Mouse (Mus musculus) ZHBTc4 (cell line): ENCODE data around the gene Egln2.
A peak's percentile ranks its signal among the peaks of the same experiment; 100 is the strongest.

ENCODE experiments used
- DNase-seq: peaks from one replicate; pipeline ENCODE4 v3.0.0-alpha.2; 2011; ENCODE audit warnings: low read depth, low spot score

Egln2 gene

GRCm38 (mm10) chr7:27132588-27132987 is 34.0 kb downstream of the Egln2 start:
- DNase-seq, result peak; percentile 89

DNA sequence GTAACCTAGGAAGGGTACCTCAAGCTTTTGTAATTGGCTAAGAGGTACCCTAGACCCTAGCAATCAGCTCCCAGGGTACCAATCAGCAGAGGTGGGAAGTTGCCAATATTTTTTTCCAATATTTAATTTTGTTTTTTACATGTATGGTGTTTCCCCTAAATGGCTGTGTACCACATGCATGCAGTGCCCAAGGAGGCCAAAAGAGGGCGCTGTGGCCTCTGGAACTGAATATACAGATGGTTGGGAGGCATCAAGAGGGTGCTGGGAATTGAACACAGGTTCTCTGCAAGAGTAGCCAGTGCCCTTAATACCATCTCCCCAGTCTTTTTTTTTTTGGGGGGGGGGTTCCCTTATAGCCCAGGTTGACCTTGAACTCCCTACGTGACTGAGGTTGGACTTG is 35.2 kb downstream of the Egln2 start:
- peak; percentile 35 for DNase-seq

DNA sequence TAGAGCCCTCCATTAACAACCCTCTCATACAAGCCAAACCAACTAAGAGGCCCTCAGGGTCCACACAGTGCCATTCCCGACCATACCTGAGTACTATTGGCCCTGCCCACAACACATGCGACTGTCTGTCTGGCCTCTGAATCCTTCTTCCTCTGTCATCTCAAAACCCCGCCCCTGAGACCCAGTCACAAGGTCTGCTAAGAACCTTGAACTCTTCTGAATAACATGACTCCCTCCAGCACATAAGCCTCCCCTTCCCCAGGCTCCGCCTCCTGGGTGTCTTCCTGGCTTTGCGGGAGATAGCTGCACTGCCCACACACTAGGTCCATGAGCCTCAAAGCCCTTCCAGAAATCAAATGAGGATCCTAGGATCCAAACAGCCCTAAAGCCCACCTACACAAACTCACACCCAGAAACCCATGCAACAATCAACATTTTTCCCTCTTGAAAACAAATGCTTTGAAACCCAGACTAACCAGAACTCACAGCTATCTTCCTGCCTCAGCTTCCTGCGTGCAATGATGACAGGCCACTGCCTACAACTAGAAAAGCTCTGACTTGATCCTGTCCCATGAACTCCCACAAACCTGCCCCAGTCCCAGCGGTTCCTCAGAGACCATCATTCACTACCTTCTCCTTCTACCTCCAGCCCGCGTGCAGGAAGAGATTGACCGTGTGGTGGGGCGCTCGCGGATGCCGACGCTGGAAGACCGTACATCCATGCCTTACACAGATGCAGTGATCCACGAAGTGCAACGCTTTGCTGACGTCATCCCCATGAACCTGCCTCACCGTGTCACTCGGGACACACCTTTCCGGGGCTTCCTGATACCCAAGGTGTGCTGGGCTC is 35.9 kb downstream of the Egln2 start:
- DNase-seq, result peak; percentile 81

- DNase-seq, result no peak
These were observed 36.8 kb downstream of the Egln2 start for GRCm38 (mm10) chr7:27129811-27130210.

DNA sequence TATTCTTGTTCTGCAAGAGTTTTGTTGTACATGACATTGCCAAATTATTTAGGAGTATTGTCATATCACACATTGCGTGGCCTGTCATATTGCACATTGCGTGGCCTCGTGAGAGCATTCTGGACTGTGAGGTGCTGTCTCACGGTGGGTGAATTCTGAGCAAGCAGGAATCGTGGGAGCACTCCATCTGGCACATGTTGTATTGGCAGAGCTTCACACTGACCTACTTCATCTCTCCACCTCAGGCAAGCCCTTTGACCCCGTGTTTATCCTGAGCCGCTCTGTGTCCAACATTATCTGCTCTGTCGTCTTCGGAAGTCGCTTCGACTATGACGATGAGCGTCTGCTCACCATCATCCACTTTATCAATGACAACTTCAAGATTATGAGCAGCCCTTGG is 37.7 kb downstream of the Egln2 start:
- no peak for DNase-seq

- peak; percentile 66 for DNase-seq
These were observed 38.4 kb downstream of the Egln2 start for GRCm38 (mm10) chr7:27128162-27128561.

GRCm38 (mm10) chr7:27124969-27125368 is 41.6 kb downstream of the Egln2 start:
- no peak for DNase-seq

- no peak for DNase-seq
These were observed 42.2 kb downstream of the Egln2 start for GRCm38 (mm10) chr7:27124305-27124832.

GRCm38 (mm10) chr7:27119676-27120075 is 46.9 kb downstream of the Egln2 start, which contains the start of gene Cyp2f2:
Gene Cyp2f2 (plus strand): TSS chr7:27119909.
- DNase-seq, result no peak

GRCm38 (mm10) chr7:27118033-27118511 is 48.5 kb downstream of the Egln2 start:
- peak; percentile 35 for DNase-seq

DNA sequence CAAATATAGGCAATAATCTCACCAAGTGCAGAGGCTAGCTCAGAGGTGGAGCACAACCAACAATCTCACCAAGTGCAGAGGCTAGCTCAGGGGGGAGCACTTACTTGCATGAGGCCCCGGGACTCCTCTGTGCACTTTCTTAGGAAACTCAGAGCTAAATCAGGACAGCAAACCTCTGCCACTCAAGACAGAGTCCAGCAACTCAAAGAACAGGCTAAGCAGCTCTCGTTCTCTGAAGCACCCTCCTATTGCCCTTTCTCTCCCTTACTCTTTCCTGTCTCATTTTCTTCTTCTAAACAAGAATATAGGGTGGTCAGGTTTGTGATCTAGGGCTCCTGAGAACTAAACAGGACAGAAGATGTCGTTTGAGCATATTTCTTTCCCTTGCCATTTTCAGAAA is 54.6 kb downstream of the Egln2 start:
- DNase-seq, result no peak

- no peak for DNase-seq
These were observed 55.6 kb downstream of the Egln2 start for GRCm38 (mm10) chr7:27111038-27111437.

DNA sequence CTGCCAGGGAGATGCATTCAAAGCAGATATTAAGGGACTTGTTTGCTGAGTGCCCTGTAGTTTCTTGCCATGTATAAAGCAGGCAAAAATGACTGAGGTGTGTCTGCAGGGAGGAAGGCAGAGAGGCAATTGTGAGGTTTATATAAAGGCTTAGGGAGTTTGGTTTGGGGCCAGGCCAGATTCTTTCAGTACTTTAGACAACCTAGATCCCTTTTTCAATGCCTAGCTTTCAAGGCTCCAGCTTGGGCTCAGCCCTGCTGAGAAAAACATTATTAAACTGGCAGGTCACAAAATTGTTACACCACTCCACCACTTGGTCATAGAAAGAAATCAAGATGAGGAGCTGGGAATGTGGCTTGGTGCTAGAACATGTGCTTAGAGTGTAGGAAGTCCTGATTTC is 56.3 kb downstream of the Egln2 start:
- DNase-seq, result no peak
